Mouse (Mus musculus) yolk sac, embryonic 10.5 days (tissue): Measurements from ENCODE around the gene Fhod1.
"Not testable (repeated sequence)": the region's sequence is repeated elsewhere in the genome, so short reads cannot be mapped to it uniquely, and the experiment has no call there.

ENCODE experiments used
- DNase-seq: peaks from one replicate; pipeline ENCODE4 v3.0.0-alpha.2; 2017; ENCODE audit warnings: low spot score

The Fhod1 gene

DNA sequence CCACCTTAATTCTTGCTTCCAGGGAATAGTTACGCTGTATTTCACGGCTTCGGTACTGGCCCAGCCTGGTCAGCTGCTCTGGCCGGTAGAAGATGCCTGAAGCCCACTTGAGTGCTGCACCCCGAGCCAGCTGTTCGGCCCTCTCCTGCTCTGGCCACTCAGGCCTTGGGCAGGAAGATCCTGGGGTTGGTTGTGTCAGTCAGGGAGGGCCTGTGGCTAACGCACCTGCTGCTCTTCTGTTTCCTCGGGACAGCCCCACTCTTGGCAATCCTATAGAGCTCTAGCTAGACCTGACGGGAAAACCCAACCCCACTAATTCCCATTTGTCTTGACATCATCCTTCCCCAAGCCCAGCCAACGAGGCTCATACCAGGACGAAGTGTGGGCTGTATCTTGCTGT, 52.5 kb downstream of the Fhod1 start:
- no peak for DNase-seq

DNA sequence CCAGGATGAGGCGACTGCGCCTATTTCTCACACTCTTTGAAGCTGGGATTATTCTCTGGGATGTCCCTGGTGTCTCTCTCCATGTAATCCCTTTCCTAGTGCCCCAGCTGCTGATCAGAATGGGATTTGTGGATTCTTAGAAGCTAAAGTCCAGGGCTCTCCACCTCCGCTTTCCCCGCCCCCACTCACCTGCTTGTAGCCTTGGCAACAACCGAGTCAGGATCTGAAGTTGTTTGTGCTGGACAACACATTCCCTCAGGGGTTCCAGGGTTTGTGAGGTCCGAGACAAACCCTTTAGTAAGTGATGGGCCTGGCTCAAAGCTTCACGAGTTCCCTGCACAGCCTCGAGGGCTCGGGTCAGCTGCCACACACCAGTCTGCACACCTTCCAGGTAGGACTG, 53.0 kb downstream of the Fhod1 start:
- no peak for DNase-seq

DNA sequence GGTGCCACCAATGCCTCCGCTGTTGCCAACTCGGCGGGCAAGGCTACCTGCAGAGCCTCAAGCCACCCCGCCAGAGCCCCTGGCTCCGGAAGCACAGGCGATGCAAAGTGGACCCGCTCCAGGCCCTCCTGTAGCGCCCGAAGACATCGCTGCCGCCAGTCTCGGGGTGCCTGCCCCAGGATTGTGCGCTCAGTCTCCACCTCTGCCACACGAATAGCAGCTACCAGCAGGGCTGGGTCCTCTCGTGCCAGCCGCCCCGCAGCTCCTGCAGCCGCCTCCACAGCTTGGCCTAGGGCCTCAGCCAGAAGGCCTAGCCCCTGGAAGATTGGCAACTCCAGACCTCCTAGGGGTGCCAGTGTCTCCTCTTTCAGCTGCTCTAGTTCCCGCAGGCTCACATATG, 54.3 kb downstream of the Fhod1 start:
- no peak for DNase-seq

DNA sequence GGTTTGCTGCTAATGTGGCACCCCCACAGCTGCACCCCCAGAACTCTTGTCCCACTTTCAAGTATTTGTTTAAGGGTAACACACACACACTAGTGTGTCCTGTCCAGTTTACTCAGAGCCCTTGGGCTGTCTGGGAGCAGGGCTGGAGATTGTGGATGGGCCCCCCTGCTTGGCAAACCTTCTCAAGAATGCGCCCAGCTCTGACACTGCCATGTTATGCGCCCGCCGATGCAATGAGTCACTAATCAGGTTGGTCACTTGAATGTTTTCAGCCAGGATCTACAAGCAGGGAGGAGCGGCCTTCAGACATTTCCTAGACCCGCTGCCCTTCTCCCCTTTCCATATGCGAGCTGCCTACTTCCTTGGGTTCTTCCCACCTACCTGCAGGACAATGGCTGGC, 55.3 kb downstream of the Fhod1 start:
- no peak for DNase-seq

DNA sequence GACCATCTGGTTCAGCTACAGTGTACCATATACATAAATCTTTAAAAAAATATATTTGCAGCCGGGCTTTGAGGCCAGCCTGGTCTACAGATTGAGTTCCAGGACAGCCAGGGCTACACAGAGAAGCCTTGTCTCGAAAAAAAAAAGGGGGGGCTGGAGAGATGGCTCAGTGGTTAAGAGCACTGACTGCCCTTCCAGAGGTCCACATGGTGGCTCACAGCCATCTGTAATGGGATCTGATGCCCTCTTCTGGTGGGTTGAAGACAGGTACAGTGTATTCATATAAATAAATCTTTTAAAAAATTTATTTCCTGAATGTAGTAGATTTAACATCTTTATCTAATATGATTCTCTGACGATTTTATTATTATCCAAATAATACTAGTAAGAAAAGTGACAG, 56.0 kb downstream of the Fhod1 start:
- DNase-seq = not testable (repeated sequence)

DNA sequence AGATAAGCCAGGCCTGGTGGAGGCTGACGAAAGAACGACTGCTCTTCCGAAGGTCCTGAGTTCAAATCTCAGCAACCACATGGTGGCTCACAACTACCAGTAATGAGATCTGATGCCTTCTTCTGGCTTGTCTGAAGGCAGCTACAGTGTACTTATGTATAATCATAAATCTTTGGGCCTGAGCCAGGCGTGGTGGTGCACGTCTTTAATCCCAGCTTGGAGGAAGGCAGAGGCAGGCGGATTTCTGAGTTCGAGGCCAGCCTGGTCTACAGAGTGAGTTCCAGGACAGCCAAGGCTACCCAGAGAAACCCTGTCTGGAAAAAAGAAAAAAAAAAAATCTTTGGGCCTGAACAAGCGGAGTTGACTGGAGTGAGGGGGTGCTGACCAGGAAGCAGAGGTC, 56.4 kb downstream of the Fhod1 start:
- DNase-seq = not testable (repeated sequence)

DNA sequence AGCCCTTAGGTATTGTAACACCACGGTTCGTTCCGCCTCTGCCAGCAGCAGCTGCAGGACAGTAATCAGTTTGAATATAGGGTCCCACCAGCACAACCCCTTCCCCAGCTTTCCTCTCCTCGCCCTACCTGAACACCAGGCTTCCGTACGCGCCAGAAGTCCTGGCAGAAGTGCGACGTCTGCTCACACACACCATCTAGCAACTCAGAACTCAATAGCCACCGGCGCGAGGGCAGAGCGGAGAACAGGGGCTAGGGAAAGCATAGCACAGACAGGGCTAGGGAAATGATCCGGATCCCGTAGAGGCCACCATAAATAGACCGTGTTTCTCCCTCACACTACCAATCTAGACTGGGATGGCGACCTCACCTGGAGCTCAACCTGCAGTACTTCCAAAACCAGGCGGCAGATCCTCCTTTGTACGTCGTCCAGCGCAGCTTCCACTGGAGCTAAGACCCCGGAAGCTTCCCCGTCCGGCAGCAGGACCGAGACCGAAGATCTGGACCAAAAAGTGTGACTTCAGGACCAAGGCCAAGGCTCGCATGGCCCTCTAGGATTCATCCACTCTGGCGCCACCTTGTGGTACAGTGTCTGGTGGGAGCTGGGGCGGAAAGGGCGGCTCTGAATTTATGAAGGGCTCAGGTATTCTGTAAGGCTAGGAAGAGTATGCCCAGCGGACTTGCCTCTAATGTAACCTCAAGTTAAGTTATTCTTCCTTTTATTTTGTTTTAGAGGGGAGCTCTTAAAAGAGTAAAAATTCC, 57.0 kb downstream of the Fhod1 start:
- peak; percentile 78 for DNase-seq

DNA sequence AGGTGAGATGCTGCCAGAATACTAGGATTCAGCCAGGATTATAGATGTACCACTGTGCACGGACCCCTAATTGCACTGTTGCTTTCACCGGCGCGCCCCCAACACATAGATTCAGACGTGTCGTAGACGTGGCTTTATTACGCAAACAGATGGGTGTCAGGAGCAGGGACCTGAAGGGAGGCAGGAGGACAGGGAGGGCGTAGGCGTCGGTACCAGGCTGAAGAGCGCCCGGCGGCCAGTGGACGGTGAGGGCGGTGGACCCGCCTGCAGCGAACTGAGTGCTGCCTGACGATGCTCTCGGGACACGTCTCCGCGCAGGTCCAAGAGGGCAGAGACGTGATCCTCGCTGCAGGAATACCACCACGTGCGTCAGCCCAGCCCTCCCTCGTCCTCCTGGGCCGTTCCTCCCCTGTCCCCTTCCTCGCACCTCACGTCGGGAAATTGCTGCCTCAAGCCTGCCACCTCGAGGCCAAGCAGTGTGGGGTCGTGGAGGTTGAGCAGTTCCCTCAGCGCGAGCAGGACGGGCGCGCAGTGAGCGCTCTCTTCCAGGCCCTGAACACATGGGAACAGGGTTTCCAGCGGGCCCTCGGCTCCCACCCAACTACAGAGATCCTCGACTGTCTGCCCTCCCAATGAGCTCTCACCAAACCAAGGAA, 57.8 kb downstream of the Fhod1 start, which contains the start of gene 4931428F04Rik:
4931428F04Rik (minus strand) TSS at position 60 of the 656 bp plus-strand sequence.
- peak; percentile 45 for DNase-seq

DNA sequence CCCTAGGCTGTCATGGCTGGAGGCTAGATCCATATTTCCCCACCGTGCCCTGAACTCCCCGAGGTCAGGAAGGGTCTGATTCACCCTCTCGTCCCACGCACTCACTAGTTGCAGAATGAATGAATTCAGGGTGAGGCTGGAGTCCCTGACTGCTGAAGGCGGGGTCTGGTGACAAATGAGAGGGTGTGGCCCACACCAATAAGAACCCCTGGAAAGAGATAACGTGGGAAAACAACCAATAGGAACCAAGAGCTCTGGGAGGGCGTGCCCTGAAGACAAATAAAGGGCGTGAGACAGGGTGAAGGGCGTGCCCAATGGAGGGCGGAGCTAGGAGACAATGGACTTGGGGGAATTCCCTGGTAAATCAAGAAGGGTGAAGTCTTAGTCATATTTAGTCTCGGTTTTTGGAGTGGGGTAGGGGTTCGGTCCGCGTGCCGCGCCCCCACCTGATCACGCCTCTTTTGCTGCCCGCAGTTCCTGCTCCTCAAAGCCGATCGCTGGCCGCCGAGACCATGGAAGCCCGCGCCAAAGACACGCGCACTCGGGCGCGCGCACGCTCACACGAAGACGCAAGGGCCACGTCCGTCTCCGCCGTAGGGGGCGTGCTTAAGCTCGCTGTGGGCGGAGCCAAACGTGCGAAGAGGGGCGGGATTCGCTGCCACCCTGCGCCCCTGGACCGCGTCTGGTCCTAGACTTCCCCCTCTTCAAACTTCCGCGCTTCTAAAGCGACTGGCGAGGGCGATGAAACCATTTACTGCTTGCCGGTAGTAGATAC, 58.6 kb downstream of the Fhod1 start:
- peak; percentile 91 for DNase-seq

DNA sequence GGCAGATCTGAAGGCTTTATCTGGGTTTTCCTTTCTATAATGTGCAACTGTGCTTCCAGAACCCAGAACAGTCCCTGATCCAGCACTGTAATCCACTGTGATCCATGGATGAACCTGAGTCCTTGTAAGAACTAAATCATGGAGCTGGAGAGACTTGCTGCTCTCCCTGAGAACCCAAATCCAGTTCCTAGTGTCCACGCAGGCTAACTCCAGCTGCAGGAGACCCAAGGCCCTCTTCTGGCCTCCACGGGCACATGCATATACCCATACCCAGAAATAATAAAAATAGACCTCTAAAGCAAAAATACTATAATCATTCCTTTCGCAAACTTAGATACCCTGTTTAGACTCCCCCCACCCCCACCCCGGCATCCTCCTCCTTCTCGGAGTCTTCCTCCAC, 59.5 kb downstream of the Fhod1 start:
- no peak for DNase-seq

DNA sequence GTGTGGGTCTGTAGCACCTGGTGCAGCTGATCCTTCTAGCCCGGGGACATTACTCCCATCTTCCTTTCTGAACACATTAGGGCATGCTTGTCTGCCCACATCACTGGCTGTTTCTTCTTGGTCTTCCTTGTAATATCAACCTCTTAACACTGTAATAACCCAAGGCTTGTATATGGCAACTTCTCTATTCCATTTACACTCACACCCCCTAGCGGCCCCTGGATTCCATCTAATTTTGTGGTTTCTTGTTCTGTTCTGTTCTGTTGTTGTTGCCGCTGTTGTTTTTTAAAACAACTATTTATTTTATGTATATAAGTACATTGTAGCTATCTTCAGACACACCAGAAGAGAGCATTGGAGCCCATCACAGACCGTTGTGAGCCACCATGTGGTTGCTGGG, 60.8 kb downstream of the Fhod1 start:
- DNase-seq = no peak

DNA sequence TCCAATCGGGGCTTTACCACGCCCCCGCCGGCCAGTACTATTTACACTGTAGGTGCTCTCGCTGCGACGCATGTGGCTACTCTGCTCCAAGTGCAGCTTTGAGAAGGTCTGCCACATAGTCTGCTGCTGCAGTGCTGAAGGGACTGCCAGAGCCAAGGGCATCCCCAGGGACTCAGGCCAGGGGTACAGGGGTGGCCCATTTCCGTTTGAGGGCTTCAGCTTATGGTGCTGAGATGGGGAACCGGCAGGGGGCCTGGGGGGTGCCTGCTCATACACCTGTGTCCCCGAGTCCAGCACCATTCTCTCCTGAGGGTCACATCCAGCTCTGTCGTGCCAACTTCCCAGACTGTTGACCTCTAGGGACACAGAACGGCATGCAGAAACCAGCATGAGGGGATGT, 62.2 kb downstream of the Fhod1 start:
- no peak for DNase-seq

DNA sequence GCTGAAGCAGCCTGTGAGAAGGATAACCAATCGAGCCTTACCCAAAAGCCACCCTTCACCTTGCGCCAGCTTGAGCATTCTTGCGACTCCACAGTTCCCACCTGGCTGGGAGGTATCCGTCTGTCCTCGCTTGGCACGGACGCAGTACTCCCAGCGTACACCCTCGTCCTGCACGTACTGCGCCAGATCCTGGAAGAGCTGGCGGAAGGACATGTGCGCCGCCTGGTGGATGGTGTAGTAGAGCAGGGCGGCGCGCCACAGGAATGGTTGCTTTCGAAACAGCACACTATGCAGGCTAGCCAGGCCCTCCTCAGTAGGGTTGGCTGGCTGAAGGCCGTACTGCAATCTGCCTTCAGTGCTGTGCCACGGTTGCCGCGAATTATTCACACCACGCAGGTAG, 64.7 kb downstream of the Fhod1 start:
- peak; percentile 41 for DNase-seq

DNA sequence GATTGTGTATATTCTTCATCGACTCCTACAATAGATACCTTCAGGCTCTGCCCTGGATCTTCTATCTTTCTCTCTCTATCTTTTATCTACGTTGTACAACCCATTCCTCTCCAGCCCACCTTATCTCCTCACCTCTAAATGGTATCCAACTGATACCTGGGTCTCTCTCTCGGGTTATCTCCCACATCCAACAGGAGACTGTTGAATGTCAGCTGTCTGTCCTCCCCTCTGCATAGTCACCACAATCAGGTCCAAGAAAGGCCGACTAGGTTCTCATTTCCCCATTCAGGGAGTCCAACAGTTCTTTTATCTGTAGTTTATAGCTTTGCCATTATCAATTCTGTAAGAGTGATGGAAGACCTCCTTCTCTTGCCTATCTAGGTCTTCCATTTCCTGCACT, 65.5 kb downstream of the Fhod1 start:
- DNase-seq = no peak

DNA sequence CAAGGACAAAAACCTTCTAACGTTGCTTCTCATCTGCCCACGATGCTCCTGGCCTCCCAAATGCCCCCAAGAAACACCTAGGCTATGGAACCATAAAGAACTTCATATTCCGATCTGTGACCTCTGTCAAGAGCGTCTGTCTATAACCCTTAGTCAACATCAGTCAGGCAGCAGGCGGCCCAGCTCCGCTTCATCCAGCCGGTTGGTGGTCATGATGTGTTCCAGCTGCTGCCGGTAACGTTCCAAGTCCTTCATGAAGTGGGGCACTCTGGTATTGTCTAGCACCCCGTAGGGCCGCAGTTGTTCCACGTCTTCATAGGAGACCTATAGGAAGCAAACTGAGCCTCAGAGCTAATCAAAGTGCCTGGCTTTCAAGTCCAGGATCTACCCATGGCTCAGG, 65.9 kb downstream of the Fhod1 start:
- no peak for DNase-seq

DNA sequence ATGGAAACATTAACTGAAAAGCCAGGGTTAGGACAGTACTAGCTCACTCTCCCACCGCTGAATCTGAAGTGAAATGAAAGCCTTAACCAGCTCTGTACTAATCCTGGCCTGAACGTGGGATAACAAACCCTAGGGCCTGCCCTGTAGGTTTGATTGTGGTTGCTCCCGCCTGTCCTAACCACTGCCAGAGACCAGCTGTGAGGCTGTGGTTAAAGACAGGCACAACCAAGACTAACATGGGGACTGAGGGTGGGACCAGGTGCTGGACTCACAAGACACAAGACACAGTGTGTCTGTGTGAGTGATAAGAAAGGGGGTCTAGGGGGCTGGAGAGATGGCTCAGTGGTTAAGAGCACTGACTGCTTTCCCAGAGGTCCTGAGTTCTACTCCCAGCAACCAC, 67.2 kb downstream of the Fhod1 start:
- DNase-seq = no peak
